Mouse (Mus musculus): ENCODE results near the gene Lnx1. TPM values are rescaled to one million over a fixed set of nuclear protein-coding genes. Genes with fewer than 3 reads are reported as not detected.

The Lnx1 gene
- 9.8 and 14.3 TPM in 2 replicates for polyA plus RNA-seq (2012; rRNA removed; ENCODE audit: low replicate concordance)

DNA sequence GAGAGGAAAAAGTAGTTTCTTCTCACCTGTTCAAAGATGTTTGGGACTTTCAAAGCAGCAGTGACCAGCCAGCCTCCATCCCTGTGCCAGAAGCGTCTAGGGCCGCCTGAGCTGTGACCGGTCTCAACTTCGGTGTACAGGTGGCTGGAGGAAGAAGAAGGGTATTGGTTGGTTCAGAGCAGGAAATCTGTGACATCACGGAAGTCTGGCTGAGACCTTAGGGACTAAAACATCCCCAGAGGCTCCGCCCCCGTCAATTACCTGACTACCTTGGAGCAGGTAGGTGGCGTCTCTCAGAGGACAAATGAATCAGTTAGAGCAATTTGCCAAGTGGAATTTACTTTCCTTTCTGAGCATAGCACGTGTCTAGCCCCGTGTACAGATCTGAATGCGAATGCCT is at the start of gene Lnx1:
TSS of gene Lnx1 (minus strand) at position 147 of the 400 bp plus-strand sequence.

Other genes with a start within 250 kb of the Lnx1 start
- gene Scfd2, start 171.2 kb downstream of the Lnx1 start, polyA plus RNA-seq (2012; rRNA removed; ENCODE audit: low replicate concordance), result 11.4 and 12.0 TPM in 2 replicates
- gene Fip1l1, start 167.5 kb downstream of the Lnx1 start, polyA plus RNA-seq (2012; rRNA removed; ENCODE audit: low replicate concordance), result 10.8 and 13.0 TPM in 2 replicates